Mouse (Mus musculus) NIH3T3 (cell line): ENCODE data around the gene Lin7c.
"Not testable (repeated sequence)": the region's sequence is repeated elsewhere in the genome, so short reads cannot be mapped to it uniquely, and the experiment has no call there.

Experiments
- DNase-seq: peaks from one replicate; pipeline ENCODE4 v3.0.0-alpha.2; 2012; ENCODE audit warnings: low read depth

Gene Lin7c

DNA sequence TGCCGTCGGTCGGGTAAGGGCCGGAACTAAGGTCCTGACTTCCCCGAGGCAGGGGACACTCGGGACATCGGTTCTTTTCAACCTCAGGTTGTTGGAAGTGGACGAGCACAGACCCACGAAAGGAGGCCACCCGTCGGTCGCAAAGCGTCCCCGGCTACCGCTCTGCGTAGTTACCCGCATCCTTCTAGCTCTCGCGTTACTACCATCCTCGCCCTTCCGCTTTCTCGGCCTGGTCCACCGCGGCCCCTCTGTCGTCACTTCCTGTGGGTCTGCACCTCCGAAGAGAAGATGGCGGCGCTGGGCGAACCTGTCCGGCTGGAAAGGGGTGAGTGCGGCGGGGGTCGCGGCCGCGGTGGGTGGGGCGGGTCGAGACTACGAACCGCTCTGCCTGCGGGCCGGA is at the start of gene Lin7c:
TSS of gene Lin7c (plus strand) at position 257 of the 400 bp plus-strand sequence.
- peak; percentile 95 for DNase-seq

DNA sequence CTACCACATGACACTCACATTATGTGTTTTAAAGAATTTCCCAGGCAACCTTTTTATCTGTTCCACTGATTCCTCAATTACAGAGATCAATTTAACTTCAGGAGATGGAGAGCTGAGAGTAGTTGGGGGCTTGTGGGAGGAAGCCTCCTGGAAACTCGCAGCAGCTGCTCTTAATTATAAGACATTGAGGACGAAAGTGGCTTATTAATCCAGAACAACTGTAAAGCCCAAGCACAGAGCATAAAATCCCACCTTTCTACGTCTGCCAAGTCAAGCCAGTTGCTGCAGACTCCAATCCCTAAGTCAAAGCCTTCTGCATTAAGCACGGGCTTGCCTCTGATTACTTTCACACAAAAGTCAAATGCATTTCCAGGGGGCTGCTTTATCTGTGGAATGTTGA is 44.3 kb upstream of the Lin7c start:
- no peak for DNase-seq

DNA sequence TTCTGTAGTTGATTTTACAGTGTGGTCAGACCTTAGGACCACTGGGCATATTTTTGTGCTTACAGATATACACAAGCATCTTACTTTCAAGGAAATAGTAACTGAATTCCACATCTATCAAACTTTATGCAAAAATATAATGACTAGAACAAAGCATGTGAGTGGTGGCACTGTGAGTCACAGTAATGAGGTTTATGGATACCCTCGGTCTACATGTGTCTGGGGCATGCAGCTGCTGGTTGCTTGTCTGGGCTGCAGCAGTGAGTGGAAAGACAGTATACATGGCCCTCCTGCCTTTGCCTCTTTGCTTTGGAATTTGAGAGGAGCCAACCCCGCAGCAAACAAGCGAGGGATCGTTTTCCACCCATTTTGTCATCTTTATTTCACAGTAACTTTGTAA is 42.3 kb upstream of the Lin7c start:
- DNase-seq: peak; percentile 13

DNA sequence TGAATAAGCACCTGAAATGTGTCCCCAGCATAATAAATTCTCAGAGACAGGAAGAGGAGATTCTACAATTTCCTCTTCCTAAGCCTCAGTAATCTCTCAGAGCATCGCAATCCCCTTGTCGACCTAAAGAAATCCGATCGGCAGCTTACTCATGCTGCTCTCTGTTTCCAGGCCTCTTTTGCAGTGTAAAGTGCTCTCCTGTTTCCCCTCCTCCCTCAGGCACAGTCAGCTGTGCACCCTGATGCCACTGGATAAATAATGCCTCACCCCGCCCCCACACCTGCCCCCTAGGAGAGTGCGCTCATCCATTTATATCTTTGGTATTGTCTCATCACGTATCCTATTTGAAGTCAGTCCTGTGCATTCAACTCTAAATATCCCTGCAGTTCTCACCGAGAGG is 41.9 kb upstream of the Lin7c start:
- peak; percentile 43 for DNase-seq

DNA sequence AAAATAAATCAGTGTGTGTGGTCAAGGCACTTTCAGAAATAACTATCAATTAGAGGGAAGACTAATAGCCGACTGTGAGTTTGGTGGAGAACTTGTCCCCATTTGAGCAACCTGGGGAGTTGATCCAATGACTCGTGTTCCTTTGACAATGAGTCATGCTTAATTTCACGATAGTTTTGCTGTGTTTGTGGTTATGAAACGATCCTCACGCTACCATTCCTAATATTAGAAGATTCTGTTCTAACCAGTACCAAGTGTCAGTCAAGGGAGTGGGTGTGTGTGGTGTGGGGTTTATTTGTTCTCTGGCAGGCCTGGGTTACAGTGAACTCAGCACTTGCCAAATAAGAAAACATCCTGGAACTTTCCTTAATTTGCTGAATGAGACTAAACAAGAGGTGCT is 35.1 kb upstream of the Lin7c start:
- peak; percentile 39 for DNase-seq

DNA sequence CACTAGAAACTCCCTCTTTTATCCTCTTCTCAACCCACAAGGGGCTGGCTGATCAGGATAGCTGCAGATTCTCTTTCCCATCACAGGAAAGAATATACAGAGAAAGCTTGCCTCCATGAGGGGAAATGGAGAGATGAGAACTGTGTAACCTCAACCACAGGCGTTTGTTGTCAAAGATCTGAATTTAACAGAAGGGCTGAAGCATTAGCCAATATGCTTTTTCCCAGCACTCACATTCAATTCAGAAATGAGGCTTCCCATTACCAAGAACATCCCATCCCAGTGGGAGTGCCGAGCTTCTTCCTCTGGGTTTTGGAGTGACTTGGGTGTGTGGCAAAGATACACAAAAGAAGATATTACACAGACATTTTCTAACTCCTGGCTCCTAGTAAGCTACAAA is 31.0 kb upstream of the Lin7c start:
- DNase-seq: no peak

DNA sequence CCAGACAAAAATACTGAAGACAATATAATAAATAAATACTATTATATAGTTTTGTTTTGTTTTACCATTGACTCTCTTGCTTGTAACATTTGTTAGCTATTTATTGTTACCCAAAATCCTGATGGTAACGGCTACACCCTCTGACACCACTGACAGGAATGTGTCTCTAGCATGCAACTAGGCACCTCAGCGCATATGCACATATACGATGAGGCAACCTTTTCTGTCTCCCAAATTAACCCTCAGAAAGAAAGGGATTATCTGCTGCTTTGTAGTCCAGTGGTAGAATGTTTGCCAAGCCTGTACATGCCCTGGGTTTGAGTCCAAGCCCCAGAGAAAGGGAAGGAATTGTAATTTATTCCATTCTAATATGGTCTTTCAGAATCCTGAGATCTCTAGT is 29.8 kb upstream of the Lin7c start:
- DNase-seq: no peak

DNA sequence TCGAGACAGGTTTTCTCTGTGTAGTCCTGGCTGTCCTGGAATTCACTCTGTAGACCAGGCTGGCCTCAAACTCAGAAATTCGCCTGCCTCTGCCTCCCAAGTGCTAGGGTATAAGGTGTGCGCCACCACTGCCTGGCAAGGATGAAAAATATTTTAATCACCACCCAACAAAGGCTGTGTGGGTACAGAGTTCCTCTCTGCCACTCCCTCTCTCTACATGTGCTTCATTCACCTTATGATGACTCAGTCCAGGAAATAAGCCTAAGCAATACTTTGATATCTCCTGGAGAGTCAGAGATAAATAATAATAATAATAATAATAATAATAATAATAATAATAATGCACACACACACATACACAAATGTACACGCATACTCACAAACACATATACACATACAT is 11.2 kb upstream of the Lin7c start:
- not testable (repeated sequence) for DNase-seq

DNA sequence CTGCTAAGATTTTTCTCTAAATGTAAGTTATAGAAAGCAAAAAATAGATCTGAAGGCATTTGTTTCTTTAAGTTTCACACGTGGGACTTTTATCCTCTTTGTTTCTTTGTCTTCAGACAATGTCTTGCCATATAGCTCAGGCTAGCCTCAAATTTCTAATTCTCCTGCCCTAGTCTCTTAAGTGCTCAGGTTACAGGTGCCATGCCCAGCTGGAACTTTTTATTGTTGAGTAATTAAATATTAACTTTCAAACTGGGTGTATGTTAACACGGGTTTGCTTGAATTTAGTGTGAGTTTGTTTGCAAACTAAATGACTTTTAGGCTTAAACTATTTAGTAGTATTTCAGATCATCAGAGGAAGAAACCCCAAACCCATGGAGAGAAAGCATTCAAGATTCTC is 9.5 kb upstream of the Lin7c start:
- no peak for DNase-seq

DNA sequence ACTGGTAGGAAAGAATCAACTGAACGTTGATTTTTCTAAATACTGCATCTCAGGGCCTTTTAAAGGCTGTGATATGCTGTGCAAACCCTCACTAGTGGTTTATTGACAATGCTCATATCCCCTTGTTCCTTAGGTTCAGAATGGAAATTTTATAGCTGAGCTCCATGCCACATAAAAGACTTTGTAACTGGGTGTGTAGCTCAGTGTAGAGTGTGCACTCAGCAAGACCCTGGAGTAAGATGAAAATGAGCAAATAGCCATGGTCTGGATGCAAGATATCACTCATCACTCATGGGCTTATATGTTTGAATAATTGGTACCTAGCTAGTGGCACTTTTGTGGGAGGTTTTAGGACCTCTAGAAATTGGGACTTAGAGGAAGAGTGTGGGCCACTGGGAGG is 9.0 kb upstream of the Lin7c start:
- DNase-seq: no peak

DNA sequence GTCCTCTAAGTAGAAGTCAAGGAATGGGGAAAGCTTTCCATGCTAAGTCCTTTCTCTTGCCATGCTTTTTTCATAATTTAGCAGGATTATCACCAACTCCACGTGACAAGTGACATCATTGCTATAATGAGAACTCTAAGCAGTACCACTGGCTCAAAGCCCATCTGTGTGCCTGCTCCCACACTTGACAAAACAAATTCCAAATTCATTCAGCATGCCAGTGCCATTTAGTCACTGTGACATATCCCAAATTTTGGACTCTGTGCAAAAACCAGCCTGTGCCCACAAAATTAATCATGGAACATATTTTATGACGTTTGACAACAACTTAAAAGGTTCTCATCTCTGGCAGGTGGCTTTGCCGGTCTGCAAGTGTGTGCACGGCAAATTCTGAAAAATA is 6.5 kb upstream of the Lin7c start:
- peak; percentile 21 for DNase-seq

DNA sequence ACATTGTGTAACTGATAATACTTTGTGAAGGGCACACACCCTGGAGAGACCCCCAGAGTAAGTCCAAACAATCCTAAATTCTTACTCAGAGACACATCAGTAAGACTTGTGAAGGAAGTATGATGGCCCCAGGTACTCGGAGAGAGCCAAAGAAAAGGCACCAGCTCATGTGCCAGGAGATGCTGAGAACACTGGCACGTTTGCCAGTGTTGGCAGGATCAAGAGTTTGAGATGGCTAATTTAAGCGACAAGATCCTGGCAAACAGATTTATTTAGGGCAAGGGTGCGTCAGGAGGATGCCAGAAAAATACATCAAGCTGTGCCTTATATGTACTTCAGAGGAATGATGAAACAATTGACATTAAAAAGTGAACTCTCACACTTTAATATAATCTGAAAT is 6.1 kb upstream of the Lin7c start:
- peak; percentile 8 for DNase-seq

DNA sequence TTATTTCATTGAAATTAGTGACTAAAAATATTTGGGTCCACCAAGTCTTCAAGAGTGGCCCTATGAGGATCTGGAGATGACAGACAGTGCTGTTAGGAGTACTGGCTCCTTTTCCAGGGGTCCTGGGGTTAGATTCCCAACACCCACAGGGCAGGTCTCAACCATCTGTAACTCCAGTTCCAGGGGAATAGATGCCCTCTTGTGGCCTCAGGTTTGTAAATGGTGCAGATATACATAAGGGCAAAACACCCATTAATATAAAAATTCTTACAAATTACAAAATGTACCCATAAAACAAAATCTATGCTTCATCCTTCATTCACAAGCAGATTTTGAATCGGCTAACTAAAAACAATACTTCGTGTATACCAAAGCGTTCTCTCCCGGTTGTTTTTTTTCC is 585 bp upstream of the Lin7c start:
- peak; percentile 47 for DNase-seq

DNA sequence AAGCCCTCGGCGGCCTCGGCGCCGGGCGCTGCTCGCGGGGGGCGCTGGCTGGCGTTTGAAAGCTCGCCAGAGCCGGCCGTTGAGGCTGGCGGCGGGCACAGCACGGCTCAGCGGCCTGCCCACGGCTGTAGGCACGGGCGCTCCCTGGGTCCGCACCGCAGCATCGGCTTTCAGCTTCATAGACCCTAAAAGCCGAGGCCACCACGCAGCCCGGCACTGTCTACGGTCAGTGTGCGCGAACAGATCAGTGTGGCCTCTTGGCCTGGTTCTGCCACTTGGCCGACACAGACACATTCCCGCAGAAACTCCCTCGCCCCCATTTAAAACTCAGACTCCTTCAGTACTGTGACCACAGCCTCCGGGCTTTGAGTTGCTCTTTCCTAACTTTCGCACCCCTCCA is 378 bp downstream of the Lin7c start:
- no peak for DNase-seq

DNA sequence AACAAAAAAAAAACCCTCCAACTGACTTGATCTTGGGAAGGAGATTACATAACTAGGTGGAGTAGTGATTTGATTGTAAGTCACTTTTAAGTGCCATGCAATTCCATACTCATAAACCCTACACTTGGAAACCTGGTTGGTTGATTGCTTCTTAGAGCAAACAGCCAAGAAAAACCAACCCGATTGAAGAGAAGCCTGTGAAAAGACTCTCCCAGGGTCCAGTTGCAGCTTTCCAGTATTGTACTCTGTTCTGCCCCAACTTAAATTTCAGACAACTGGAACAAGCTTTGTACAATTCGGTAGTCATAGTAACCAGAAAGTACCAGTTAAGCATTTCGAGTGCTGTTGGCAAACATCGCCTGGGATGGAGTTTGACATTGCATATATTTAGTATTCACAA is 818 bp downstream of the Lin7c start:
- peak; percentile 51 for DNase-seq

DNA sequence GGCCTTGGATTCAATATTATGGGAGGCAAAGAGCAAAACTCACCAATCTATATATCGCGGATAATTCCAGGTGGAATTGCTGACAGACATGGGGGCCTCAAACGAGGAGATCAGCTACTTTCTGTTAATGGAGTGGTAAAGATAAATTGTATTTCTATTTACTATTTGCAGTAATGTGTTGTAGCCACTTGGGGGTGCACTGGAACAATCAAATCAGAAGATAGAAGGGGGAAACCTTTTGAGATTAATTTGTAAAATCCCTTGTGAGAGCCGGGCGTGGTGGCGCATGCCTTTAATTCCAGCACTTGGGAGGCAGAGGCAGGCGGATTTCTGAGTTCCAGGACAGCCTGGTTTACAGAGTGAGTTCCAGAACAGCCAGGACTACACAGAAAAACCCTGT is 5.7 kb downstream of the Lin7c start:
- peak; percentile 32 for DNase-seq

DNA sequence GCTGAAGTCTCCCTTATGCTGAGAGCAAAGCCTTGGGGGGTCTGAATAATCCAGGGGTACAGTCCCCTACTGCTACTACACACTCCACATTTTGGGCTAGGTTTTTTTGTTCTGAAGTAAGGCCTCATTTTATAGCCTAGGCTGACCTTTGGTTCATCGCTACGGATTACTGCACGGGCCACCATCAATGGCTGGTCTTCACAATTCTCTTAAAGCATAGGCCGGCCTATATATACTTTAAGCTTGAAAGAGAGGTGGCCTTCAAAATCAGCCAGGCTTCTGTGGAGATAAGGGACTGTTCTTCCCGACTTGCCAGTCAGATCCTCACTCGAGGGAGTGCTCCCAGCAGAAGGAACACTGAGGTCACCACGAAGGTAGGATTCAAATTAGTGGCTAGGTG is 12.2 kb downstream of the Lin7c start:
- DNase-seq: no peak

DNA sequence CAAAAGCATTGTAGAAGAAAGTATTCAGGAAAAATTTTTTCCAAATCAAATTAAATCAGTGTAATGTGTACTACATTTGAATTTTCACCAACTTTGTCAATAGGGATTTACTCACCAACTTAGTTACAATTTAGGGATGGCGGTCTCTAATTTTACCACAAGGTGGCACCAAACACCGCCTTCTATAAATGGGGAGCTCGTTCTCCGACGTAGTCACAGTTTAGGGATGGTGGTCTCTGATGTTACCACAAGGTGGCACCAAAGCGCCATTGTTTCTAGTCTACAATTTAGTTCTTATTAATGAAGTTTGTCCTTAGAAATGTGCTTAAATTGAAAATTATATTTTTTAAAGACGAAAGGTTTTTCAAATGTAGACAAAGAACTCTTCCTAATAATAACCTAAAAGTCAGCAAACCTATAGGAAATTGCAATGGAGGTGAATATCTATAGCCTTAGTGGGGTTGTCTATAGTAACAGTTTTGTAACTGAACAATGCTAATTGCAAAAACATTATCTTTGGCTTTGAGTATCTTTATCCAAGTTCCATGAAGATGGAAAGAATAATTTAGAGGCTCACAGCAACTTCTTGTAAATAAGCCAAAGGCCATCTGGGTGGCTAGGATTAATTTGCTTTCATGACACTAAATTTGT is 13.6 kb downstream of the Lin7c start:
- peak; percentile 96 for DNase-seq

DNA sequence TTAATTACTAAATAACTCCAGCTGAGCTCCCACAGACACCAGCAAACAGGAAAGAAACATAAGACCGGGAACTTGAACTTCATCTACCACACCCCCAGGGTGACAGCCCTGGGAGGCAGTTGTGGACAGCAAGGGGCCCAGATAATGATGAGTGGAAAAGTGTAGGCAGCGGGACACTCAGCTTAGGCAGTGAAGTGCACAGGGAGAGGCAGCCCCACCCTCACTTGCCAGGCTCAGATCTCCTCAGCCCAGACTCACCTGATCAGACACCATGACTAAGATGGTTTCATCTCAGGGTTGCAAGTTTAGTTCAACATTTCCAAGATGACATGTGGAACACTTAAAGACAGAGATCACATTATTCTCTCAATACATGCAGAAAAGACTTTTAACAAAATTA is 18.5 kb downstream of the Lin7c start:
- no peak for DNase-seq

DNA sequence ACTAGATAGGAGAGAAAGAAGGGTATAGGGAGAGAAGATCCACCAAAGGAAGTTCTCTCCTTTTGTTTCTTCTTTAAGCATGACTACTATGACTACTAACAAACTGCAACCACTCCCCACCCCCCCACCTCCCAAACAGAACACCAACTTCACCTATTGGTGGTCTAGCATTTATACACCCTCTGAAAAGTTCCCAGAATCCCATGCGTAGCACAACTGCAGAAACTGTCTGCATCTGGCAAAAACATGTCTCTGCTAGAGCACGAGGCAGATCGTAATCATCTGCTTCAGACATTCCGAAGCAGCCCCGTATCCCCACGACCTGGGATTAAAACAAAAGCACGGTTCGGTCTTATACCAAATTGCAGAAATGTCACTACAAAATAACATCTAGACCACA is 21.6 kb downstream of the Lin7c start:
- DNase-seq: no peak

DNA sequence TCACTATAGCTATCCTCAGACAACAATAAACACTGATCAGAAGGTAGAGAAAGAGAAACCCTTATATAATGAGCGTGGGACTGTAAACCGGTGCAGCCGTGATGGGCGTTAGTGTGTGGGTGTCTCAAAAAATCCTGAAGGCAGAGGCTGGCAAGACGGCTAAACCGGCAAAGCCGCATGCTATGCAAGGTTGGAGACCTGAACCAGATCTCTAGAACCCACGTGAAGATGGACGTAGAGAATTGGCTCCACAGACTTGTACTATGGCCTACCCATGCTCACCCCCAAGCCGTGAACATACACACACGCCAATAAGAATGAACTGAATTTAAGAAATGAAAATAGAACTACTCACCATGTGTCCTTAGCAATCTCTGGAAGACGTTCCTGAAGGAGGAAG is 22.1 kb downstream of the Lin7c start:
- no peak for DNase-seq

DNA sequence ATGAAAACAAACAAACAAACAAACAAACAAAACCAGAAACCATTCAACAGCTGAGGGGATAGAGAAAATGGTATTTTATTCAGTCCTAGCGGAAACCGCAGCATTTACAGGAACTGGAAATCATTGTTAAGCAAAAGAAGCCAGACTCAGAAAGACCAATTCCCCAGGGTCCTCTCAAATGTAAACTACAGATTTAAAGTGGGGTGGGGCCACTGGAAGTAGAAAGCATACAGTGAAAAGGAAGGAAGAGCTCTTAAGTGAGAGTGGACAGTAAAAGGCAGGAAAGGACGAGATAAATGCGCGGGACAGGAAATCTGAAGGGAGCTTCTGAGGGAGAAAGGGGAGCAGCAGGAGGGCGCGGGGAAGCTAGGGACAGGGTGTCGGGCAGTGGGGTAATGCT is 22.6 kb downstream of the Lin7c start:
- DNase-seq: no peak

DNA sequence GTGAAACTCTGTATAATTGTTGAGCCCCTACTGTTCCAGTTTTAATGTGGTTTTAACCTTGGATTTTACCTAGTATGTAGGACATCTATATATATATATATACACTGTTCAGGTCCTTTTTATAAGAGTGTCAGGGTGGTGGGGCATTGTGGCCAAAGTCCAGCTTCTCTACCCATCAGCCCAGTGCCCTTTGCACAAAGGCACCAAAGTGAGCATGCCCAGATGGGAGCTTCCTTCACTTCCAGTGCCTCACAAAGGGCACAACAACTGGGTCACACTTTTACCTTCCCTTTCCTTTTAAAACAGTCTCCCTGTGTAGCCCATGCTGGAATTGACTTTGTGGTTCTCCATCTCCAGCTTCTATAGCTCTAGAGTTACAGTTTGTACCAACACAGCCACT is 23.9 kb downstream of the Lin7c start:
- no peak for DNase-seq

DNA sequence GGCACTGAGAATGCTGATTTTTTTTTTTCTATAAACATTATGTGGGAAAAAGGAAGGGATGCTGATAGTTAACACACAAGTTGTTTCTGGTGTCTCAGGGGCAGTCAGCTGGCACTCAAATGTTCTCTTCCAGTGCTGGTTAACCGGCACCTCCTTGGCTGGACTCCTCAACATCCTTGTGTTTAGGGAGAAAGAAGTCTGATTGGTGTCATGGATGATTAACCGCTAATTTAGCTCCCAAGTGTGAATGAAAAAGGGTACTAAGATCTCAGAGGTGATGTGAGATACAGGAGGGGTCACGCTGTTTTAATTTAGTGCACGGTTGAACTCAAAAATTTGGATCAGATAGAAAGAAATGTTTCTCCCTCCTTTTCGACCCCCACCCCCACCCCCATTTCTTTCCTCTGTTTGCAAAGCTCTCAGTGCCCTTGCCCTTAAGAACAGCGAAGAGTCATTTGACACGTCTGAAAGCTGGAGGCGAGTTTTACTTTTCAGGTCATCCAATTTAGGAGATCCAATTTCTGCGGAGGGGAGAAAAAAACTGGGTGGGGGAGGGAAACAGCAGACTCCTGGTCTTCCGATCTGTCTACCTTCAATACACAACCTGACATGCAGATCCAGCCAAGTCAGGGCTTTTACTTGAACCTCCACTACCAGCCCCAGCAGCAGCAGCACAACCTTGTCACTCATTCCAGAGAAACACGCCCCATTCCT is 26.3 kb downstream of the Lin7c start:
- DNase-seq: no peak
